Mouse (Mus musculus): ENCODE measurements at regions not wholly inside any gene's neighbourhood (a gene's known extent, or its start where the extent isn't known, plus 50 kb on each side); places are given as distances from the start of the nearest gene placed in this dataset.
"Not testable (repeated sequence)": the region's sequence is repeated elsewhere in the genome, so short reads cannot be mapped to it uniquely, and the experiment has no call there.

GRCm38 (mm10) chr2:107869304-107869958 lies 579.0 kb downstream of the Kcna4 start:
- no peak for DNase-seq (ENCODE audit: low spot score in 2 of 2)

GRCm38 (mm10) chr2:107879663-107880062 lies 589.2 kb downstream of the Kcna4 start:
- DNase-seq (ENCODE audit: low spot score in 2 of 2), result no peak

GRCm38 (mm10) chr2:107886063-107886762 lies 595.8 kb downstream of the Kcna4 start:
- DNase-seq (ENCODE audit: low spot score in 2 of 2), result no peak

- DNase-seq (ENCODE audit: low spot score in 2 of 2), result no peak
Measured at GRCm38 (mm10) chr2:107888245-107888644, 597.8 kb downstream of the Kcna4 start.

GRCm38 (mm10) chr2:107925116-107925515 lies 634.7 kb downstream of the Kcna4 start:
- no peak for DNase-seq (ENCODE audit: low spot score in 2 of 2)

- DNase-seq (ENCODE audit: low spot score in 2 of 2), result no peak
Measured at GRCm38 (mm10) chr2:107926606-107927005, 636.2 kb downstream of the Kcna4 start.

- DNase-seq (ENCODE audit: low spot score in 2 of 2), result no peak
Measured at GRCm38 (mm10) chr2:107935336-107935735, 644.9 kb downstream of the Kcna4 start.

GRCm38 (mm10) chr2:107935775-107936174 lies 645.3 kb downstream of the Kcna4 start:
- DNase-seq (ENCODE audit: low spot score in 2 of 2), result no peak

GRCm38 (mm10) chr2:107941374-107941773 lies 650.9 kb downstream of the Kcna4 start:
- no peak for DNase-seq (ENCODE audit: low spot score in 2 of 2)

GRCm38 (mm10) chr2:107945837-107946451 lies 655.5 kb downstream of the Kcna4 start:
- no peak for DNase-seq (ENCODE audit: low spot score in 2 of 2)

GRCm38 (mm10) chr2:107955608-107956127 lies 665.2 kb downstream of the Kcna4 start:
- not testable (repeated sequence) for DNase-seq (ENCODE audit: low spot score in 2 of 2)

- not testable (repeated sequence) for DNase-seq (ENCODE audit: low spot score in 2 of 2)
Measured at GRCm38 (mm10) chr2:107963921-107964320, 673.5 kb downstream of the Kcna4 start.

- DNase-seq (ENCODE audit: low spot score in 2 of 2), result no peak
Measured at GRCm38 (mm10) chr2:107964841-107965240, 674.4 kb downstream of the Kcna4 start.

GRCm38 (mm10) chr2:107965336-107966306 lies 675.2 kb downstream of the Kcna4 start:
- no peak for DNase-seq (ENCODE audit: low spot score in 2 of 2)

- DNase-seq (ENCODE audit: low spot score in 2 of 2), result no peak
Measured at GRCm38 (mm10) chr2:107968526-107968925, 678.1 kb downstream of the Kcna4 start.

GRCm38 (mm10) chr2:107969526-107969925 lies 679.1 kb downstream of the Kcna4 start:
- no peak for DNase-seq (ENCODE audit: low spot score in 2 of 2)

GRCm38 (mm10) chr2:107973528-107973927 lies 683.1 kb downstream of the Kcna4 start:
- DNase-seq (ENCODE audit: low spot score in 2 of 2), result no peak

- no peak for DNase-seq (ENCODE audit: low spot score in 2 of 2)
Measured at GRCm38 (mm10) chr2:107994831-107995230, 704.4 kb downstream of the Kcna4 start.

- no peak for DNase-seq (ENCODE audit: low spot score in 2 of 2)
Measured at GRCm38 (mm10) chr2:108011534-108011933, 721.1 kb downstream of the Kcna4 start.

- DNase-seq (ENCODE audit: low spot score in 2 of 2), result no peak
Measured at GRCm38 (mm10) chr2:108023206-108023605, 732.8 kb downstream of the Kcna4 start.

GRCm38 (mm10) chr2:108030657-108031056 lies 740.2 kb downstream of the Kcna4 start:
- DNase-seq (ENCODE audit: low spot score in 2 of 2), result no peak
